Mouse (Mus musculus) lung, adult 2 months (tissue): ENCODE data around the gene Mrm3. TPM values are rescaled to one million over a fixed set of nuclear protein-coding genes. Genes with fewer than 3 reads are reported as not detected.
"Not testable (repeated sequence)": the region's sequence is repeated elsewhere in the genome, so short reads cannot be mapped to it uniquely, and the experiment has no call there.

Experiments
- DNase-seq: peaks from one replicate; pipeline ENCODE4 v3.0.0; 2022
- H3K4me1 ChIP-seq: fragments of 200-500 bp; 2 replicates; pipeline ENCODE4 v1.6.1; 2011; ENCODE audit warnings: low read length; ENCODE audit not compliant: control insufficient read depth, insufficient read depth
- H3K4me3 ChIP-seq: fragments of 200-500 bp; replicated peaks from 2 replicates; pipeline ENCODE3; 2011; ENCODE audit warnings: low read depth, mild to moderate bottlenecking, control low read depth, low read length; ENCODE audit errors: extremely low read depth
- CTCF ChIP-seq: fragments of 200-500 bp; IDR thresholded peaks from 2 replicates; pipeline ENCODE4 v1.5.1; 2011; ENCODE audit warnings: mild to moderate bottlenecking, low read length, control low read depth; ENCODE audit not compliant: insufficient read depth
- POLR2A ChIP-seq: fragments of 200-500 bp; IDR thresholded peaks from 2 replicates; pipeline ENCODE4 v1.6.1; 2011; ENCODE audit warnings: low read depth, mild to moderate bottlenecking, control low read depth, low read length, borderline replicate concordance; ENCODE audit errors: extremely low read depth
- WGBS: fragments of 180-500 bp; shearing (Covaris S2); methylation state at CpG from one replicate; pipeline ENCODE4 v1.1.7; 2018; 5-methylcytosine and 5-hydroxymethylcytosine counted together
- polyA plus RNA-seq: library from polyadenylated mRNA; depleted of rRNA; stranded (reverse); fragments of >200 nt; gene quantifications from 2 replicates; pipeline ENCODE4 v1.2.3, GENCODE M21; 2012; rRNA removed

Mrm3 gene
- 3.3 and 3.6 TPM in 2 replicates for polyA plus RNA-seq

GRCm38 (mm10) chr11:76242901-76243810 lies at the start of gene Mrm3, which contains the start of gene Glod4:
TSS of gene Mrm3 (plus strand) at chr11:76243715.
TSS of gene Glod4 (minus strand) at chr11:76243725.
- under 1% methylated on average over 61 of the region's 61 CpGs for WGBS
- peak; percentile 75; the same call in 1 of the 2 replicates for TF ChIP-seq POLR2A
- TF ChIP-seq CTCF, result no peak
- H3K4me3 ChIP-seq, result peak within 1 kb of the TSS; percentile 85
- peaks cover 7% of the 10 kb centered on the region for H3K4me1 ChIP-seq
- DNase-seq, result peak; percentile 94

DNA sequence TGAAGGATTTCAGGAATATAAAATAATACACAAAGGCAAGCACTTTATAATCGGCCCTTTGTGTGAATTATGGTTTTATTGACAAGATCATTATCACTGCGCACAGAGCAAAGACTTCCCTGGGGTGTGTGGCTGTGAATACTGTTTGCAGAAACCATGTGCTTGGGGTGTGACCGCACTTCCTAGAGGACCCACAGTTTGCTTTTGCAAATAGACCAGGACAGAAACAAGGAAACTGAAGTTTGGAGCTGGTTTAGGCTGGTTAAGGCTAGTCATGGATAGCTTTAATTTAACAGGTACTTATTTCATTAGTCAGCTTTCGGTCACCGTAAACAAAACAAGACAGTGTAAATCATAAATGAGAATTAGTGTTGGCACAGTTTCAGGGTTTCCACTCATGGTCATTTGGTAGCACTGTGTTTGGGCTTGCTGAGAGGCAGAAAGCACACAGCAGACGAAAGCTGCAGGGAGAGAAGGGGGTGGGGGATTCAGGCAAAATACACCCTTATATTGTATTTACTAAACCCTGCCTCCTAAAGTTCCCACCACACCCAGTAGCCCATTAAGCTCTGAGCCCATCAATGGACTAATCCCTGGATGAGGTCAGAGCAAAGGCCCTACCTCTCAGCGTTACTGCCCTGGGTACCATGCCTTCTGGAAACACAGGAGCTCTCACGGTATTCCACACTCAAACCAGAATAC lies 47.1 kb upstream of the Mrm3 start:
- Histone ChIP-seq H3K4me1 (peaks cover under 1% of the 10 kb centered on the region; the same call in 1 of the 2 replicates), H3K4me3 (no peak overlapping the region)
- TF ChIP-seq CTCF (no peak), POLR2A (no peak)
- WGBS, result 36% methylated on average over 8 of the region's 8 CpGs
- no peak for DNase-seq

GRCm38 (mm10) chr11:76196977-76197469 lies 46.5 kb upstream of the Mrm3 start:
- Histone ChIP-seq H3K4me3 (no peak overlapping the region), H3K4me1 (peaks cover 2% of the 10 kb centered on the region; the same call in 1 of the 2 replicates)
- DNase-seq, result no peak
- 49% methylated on average over 8 of the region's 8 CpGs for WGBS
- no peak for TF ChIP-seq POLR2A
- TF ChIP-seq CTCF, result no peak

DNA sequence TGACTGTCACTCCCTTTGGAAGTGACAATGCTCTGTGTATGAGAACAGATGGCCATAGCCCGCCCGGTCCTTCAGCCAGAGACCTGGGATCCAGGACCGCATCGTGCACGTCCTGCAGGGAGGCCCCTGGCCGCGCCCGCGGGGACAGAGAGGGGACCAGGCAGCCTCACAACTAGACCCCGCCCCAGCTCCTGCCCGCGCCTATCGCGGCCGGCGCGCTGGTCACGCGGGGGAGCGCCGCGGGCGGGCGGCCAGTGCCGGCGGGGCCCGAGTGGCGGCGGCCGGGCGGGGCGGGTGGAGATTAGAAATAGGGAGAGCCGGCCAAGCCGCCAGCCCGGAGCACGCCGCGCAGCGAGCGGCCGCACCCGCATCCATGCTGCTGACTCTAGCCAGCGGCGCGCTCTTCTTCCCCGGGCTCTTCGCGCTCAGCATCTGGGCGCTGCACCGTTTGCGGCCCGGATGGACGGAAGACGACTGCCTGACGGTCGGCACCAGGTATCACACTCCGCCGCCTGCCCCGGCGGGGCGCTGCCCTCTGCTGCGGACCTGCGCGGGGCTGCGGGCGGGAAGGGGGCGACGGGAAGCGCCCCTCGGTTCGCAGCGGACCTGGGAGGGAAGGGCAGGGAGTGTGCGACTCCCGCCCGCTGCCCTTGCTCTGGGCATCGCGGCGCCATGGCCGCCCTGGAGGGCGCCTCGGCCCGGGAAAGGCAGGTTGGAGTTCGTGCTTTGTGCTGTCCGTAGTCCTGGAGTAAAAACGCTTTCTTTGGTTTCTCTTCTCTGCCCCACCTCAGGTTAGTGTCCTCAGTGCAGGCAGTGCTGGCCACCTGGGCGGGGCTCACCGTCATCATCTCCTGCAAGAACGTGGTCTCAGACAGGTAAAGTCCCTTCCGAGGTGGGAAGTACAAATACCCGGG lies 41.5 kb upstream of the Mrm3 start:
- DNase-seq, result peak; percentile 83
- TF ChIP-seq POLR2A, result peak; percentile 78; the same call in 1 of the 2 replicates
- no peak for TF ChIP-seq CTCF
- 1% methylated on average over 90 of the region's 90 CpGs for WGBS
- Histone ChIP-seq H3K4me1 (peaks cover 2% of the 10 kb centered on the region; the same call in 1 of the 2 replicates), H3K4me3 (peak overlapping the region; percentile 86)

- no peaks in the 10 kb centered on the region; the same call in 1 of the 2 replicates for H3K4me1 ChIP-seq
- H3K4me3 ChIP-seq, result no peak overlapping the region
- 66% methylated on average over 5 of the region's 5 CpGs for WGBS
- no peak for DNase-seq
- TF ChIP-seq CTCF, result no peak
- TF ChIP-seq POLR2A, result no peak
These were observed 36.7 kb upstream of the Mrm3 start for GRCm38 (mm10) chr11:76206793-76207192.

DNA sequence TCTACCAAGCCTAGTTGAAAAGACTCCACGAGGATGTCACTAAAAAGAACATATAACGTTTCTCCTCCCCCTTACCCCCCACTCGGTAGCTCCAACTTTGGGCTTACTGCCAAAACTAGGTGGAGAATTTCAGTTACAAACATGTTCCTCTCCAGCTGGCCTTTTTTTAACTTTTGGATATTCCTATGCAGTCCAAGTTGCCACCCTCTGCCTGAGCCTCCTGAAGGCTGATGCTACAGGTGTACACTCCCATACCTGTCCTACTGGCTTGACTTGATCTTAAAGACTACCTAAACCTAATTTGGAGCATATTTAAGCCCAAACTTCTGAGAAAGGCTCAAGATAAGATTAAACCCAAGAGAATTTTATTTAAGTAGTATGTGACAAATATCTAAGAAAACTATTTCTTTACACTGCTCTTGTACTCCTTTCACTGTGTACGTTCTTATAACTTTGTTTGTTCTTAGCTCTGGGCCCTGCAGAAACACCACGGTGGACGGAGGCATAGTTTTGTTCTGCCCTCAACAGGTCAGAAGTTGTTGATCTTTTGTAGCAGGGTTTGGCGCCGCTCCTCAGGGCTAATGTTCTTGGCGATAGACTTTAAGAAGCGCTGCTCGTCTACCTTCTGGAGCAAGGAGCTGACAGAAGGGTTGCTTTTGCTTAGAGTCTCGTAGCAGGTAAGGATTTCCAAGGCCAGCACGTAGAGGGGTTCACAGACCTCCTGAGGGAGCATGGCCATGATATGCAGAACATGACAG lies 33.1 kb upstream of the Mrm3 start:
- WGBS, result 59% methylated on average over 13 of the region's 13 CpGs
- no peaks in the 10 kb centered on the region for H3K4me1 ChIP-seq
- H3K4me3 ChIP-seq, result no peak overlapping the region
- TF ChIP-seq CTCF, result no peak
- no peak for TF ChIP-seq POLR2A
- no peak for DNase-seq

GRCm38 (mm10) chr11:76211595-76211994 lies 31.9 kb upstream of the Mrm3 start:
- not testable (repeated sequence) for DNase-seq, H3K4me3 ChIP-seq, H3K4me1 ChIP-seq
- 85% methylated on average over 6 of the region's 6 CpGs for WGBS

DNA sequence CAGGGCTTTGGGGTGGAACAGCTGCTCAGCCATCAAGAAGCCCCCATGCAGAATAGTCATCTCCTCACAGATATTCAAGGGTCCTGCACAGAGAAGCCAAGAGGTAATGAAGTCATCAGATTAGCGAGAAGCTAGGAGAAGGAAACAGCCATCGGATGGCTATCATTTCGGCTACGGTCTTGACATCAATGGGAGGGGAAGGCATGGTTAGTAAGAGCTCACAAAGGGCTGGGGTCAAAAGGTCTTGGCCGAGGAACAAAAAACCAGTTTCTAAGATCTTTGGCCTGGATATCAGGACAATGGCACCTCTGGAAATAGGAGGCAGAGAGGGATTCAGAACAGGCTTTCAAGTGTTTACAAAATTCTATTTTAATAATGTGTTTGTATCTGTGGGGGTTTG lies 29.7 kb upstream of the Mrm3 start:
- no peaks in the 10 kb centered on the region; the same call in 1 of the 2 replicates for H3K4me1 ChIP-seq
- no peak for TF ChIP-seq POLR2A
- TF ChIP-seq CTCF, result no peak
- 80% methylated on average over 5 of the region's 5 CpGs for WGBS
- DNase-seq, result no peak
- no peak overlapping the region for H3K4me3 ChIP-seq
